Mouse (Mus musculus): Measurements from ENCODE around the gene Pex6. TPM values are rescaled to one million over a fixed set of nuclear protein-coding genes. Genes with fewer than 3 reads are reported as not detected.
A peak's percentile ranks its signal among the peaks of the same experiment; 100 is the strongest.
"Not testable (repeated sequence)": the region's sequence is repeated elsewhere in the genome, so short reads cannot be mapped to it uniquely, and the experiment has no call there.

Gene Pex6
- total RNA-seq, 2 experiments from 2014 or later, result 12.0 to 14.4 TPM

GRCm38 (mm10) chr17:46735287-46735686 is 24.0 kb downstream of the Pex6 start:
- DNase-seq, result no peak

GRCm38 (mm10) chr17:46736160-46736559 is 24.9 kb downstream of the Pex6 start:
- peak; percentile 33 for DNase-seq

DNA sequence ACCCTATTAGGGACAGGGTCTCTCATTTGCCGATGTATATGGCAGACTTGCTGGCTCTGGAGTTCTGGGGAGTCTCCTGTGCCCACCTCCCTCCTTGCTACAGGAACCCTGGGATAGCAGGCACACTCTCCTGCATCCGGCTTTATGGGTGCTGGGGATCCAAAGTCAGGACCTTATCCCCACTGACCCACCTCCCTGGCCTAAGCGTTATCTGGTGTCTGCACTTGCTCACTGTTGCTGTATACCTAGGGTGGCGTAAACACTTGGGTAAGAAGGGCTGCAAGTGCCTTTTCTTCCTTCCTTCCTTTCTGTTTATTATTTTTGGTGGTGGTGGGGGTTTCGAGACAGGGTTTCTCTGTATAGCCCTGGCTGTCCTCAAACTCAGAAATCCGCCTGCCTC is 30.0 kb downstream of the Pex6 start:
- DNase-seq, result no peak

GRCm38 (mm10) chr17:46742986-46743385 is 31.7 kb downstream of the Pex6 start:
- no peak for DNase-seq

- DNase-seq, result no peak
These were observed 34.2 kb downstream of the Pex6 start for GRCm38 (mm10) chr17:46745506-46745905.

DNA sequence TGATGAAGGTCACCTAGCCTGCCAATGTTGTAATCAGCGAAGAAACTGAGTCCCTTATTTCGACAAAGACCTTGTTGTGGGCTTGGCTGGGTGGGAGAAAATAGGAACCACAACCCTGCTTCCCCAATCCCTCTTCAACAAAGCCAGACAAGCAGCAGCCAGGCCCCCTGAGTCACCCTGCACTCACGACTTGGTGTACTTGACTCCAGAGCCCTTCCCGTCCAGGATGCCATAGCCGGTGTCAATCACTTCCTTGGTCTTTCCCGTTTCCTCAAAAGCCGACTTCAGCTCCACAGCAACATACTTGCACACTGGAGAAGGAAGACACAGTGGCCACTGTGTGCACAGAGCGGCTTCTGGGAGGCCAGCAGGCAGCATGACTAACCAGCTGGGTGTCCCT is 36.0 kb downstream of the Pex6 start:
- no peak for DNase-seq

DNA sequence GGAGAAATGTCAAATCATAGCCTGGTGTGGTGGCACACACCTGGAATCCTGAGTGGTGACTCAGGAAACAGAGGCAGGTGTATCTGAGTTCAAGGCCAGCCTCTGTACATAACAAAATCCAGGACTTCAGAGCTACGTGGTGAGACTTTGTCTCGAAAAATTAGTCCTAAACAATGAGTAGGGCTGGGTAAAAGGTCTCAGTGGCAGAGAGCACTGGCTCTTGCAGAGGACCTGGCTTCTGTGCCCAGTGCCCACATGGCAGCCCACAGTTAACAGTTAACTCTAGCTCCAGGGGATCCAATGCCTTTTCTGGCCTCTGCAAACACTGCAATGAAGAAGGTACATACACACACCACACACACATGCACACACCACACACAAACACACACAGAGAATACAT is 36.5 kb downstream of the Pex6 start:
- DNase-seq, result no peak

DNA sequence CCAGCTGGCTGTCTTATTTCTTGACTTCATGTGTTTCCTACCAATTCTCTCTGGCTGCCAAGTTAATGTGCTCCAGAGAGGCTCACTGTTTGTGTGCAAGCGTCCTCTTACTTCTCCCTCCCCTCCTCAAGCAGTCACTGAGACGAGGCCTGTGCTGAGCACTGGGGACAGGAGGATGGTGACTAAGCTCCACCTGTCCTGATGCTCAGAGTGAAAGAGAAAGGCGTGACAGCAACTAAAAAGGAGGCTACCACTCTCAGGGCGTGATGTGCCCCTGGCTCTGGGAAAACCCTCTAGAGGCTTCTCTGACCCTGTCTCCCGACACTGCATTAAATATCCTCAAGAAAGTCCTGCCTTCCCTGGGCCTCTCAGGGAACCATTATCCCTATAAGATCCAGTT is 38.0 kb downstream of the Pex6 start:
- DNase-seq, result no peak

GRCm38 (mm10) chr17:46750580-46750979 is 39.3 kb downstream of the Pex6 start:
- no peak for DNase-seq

DNA sequence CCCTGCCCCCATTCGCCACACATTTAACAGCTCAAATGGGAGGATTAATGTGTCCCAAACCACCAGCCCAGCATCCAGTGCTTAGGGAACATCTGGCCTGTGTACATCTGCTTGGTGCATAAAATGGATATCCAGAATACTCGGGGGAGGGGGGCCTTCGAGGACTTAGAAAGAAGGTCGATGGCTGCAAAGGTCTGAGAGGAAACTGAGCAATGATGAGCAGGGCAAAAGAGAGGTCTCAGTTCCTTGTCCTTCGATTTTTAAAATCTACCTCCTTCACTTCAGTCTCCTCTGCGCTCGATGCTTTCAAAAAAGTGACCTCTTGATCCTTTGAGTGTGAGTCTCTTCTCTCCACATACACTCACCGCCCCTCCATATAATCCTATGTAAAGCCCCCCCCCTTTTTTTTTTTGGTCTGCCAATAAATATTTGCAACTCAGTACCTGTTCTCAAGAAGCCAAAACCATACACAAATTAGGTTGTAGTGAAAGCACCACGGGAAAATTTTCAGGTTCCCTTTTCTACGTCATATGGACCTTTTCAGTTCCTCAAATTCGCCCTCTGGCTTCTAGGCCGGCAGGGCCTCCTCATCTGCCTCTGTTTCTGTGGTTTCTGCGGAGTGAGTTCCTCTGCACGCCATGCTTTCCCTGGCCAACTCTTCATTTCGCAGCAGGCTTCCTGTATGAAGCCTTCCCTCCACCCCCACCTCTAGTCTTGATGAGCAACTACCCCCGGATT is 40.0 kb downstream of the Pex6 start:
- DNase-seq, result no peak

GRCm38 (mm10) chr17:46751794-46752556 is 40.7 kb downstream of the Pex6 start, which contains the start of gene Cnpy3:
Cnpy3 (minus strand) TSS chr17:46752214.
- DNase-seq, result peak; percentile 98

- DNase-seq, result no peak
These were observed 47.5 kb downstream of the Pex6 start for GRCm38 (mm10) chr17:46758753-46759152.

DNA sequence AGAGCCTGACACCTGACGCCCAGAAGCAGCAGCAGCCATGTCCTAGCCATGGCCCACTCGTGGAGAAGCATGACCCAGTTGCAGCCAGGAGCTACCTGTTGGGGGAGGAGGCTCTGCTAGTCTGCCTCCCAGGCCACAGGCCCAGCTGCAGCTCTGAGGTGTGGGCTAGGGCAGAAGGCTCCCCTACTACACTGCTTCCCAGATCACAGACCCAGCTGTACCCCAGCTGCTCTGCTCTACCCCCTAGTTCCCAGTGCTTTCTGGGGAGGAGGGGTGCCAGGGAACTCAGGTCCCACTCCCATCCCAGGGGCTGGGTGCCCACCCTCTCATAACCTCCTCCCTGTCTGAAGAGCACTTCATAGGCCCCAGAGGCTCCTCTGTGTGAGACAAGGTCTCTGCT is 52.3 kb downstream of the Pex6 start, which contains the start of gene Ptcra:
Gene Ptcra (minus strand): TSS at position 169 of the 400 bp plus-strand sequence.
- no peak for DNase-seq

DNA sequence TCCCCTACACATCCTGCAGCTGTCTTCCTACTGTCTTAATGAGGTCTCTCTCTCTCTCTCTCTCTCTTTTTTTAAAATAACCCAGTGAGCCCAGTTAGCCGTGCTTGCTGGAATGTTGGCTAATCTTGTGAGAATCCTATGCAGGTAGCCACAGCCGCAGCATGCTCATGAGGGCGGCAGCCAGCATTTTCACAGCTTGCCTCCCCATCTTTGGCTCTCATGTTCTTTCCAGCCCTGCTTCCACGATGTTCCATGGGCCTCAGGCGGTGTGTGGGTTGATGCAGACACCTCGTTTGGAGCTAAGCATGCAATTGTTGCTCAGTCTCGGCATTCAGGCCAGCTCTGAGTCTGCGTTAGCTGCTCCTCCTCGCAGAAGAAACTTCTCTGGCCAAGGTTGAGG is 53.7 kb downstream of the Pex6 start:
- DNase-seq, result not testable (repeated sequence)

DNA sequence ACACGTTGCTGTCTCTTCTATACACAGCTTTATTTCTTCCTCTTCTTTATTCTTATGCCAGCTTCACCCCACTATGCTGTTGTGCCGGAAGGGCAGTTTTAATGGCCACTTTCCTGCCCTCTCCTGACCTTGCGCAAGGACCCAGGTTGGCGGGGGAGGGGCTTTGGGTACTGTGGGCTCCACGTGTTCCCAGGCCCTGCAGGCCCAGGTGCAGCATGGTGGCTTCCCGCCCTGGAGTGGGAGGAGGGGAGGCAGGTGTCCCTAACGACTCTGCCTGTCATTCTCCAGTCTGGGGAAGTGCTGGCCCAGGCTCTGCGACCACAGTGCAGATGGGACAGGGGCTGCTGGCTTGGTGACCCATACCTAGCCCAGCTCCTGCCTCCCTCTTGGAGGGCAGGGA is 56.6 kb downstream of the Pex6 start:
- DNase-seq, result no peak

- no peak for DNase-seq
These were observed 59.3 kb downstream of the Pex6 start for GRCm38 (mm10) chr17:46770546-46770945.

DNA sequence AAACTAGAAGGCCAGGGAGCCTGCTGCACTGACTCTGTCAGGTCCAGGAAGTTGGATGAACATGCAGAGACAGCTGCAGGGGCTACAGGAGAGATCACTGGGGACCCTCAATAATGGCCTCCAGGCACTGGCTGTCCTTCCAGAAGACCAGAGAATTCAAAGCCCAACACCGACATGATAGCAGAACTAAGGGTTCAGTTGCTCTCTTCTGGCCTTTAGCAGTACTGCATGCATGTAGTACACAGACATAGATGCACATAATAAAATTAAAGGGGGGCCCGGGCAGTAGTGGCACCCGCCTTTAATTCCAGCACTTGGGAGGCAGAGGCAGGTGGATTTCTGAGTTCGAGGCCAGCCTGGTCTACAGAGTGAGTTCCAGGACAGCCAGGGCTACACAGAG is 59.8 kb downstream of the Pex6 start:
- no peak for DNase-seq

- DNase-seq, result no peak
These were observed 60.4 kb downstream of the Pex6 start for GRCm38 (mm10) chr17:46771616-46772015.

DNA sequence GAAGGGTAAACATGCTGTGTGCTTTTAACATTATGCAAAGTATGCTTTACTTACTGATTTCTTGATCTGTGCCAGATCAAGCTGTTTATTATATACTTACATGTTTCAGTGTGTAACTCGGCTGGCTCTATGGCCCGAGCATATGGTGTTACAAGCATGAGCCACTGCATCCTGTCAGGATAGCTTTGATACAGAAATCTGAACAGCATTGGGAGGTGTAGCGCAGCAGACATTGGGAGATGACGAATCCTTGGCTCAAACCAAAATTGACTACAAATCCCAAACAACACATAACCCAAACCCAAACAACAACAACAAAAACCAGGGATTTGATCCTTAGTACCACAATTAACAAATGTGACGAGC is 60.8 kb downstream of the Pex6 start:
- no peak for DNase-seq

GRCm38 (mm10) chr17:46772404-46773277 is 61.4 kb downstream of the Pex6 start, which contains the start of gene 2310039H08Rik:
2310039H08Rik (plus strand) TSS chr17:46772635.
- peak; percentile 85 for DNase-seq

- DNase-seq, result no peak
These were observed 62.2 kb downstream of the Pex6 start for GRCm38 (mm10) chr17:46773278-46774130.

- no peak for DNase-seq
These were observed 62.8 kb downstream of the Pex6 start for GRCm38 (mm10) chr17:46774131-46774472.

All from heart, postnatal 4 days (tissue).